Mouse (Mus musculus): Measurements from ENCODE around the gene Psg28.
"Not testable (repeated sequence)": the region's sequence is repeated elsewhere in the genome, so short reads cannot be mapped to it uniquely, and the experiment has no call there.

The Psg28 gene

GRCm38 (mm10) chr7:18431941-18432340 is at the start of gene Psg28:
TSS of gene Psg28 (minus strand) at chr7:18432041.
- DNase-seq: not testable (repeated sequence)

GRCm38 (mm10) chr7:18403407-18403806 is 28.4 kb downstream of the Psg28 start:
- no peak for DNase-seq

GRCm38 (mm10) chr7:18402527-18403237 is 29.2 kb downstream of the Psg28 start:
- peak in 1 of 2 experiments; percentile 2 for DNase-seq

- not testable (repeated sequence) for DNase-seq
Observed at GRCm38 (mm10) chr7:18391483-18391882, 40.4 kb downstream of the Psg28 start.

- no peak for DNase-seq
Observed at GRCm38 (mm10) chr7:18378295-18378694, 53.5 kb downstream of the Psg28 start.
